Mouse (Mus musculus): ENCODE measurements around the gene Nmrk2.

Nmrk2 gene

GRCm38 (mm10) chr10:81216260-81216659 is 14.4 kb upstream of the Nmrk2 start:
- DNase-seq = no peak

DNA sequence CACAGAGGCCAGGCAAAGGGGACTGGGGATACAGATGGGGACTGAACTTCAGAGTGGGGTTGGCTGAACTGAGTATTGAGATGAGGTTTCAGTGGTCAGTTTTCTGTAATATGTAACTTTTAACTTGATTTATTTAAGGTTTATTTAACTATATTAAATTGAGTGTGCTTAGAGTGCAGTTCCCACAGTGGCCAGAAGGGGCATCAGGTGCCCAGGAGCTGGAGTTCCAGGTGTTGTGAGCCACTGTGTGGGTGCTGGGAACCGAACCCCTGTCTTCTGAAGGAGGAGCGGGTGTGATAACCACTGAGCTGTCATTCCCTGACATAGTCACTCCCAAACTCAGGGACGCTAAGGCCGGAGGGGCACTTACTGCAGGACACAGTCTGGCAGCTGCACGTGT is 8.3 kb upstream of the Nmrk2 start:
- no peak for DNase-seq

DNA sequence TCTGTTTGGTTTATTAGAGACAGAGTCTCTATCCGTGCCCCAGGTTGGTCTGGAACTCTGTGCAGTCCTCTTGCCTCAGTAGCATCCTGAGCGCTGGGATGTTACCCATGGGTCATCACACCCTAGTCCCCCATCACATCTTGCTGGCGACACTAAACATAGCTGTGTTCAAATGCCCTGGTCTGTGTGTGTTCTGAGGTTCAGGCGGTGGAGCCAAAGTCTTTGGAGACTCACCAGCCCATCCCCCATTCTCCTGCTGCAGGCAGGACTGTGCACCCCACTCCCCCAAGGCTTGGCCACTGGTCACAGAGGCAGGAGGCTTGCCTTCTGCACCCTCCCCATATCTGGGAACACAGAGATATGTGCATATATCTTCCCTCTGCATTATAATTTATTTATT is 2.3 kb upstream of the Nmrk2 start:
- DNase-seq = no peak

DNA sequence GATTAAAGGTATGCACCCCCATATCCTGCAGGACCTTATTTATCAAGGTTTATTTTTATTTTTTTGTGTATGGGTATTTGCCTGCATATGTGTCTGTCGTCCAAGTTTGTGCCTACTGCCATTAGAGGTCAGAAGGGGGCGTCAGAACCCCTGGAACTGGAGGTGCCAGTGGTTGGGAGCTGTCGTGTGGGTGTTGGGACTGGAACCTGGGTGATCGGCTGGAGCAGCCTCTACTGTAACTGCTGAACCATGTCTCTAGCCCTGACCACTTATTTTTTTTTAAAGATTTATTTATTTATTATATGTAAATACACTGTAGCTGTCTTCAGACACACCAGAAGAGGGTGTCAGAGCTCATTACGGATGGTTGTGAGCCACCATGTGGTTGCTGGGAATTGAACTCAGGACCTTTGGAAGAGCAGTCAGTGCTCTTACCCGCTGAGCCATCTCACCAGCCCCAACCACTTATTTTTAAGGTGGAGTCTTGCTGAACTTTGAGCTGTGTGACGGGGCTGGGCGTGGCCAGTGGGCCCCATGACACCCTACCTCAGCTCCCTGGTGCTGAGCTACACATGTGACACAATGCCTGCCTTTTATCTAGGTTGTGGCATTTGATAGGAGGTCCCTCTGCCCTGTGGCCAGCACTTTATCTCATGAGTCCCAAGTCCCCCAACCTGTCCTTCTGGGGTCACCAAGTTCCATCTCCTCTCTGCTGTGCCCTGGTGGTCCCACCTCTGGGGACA is 1.3 kb upstream of the Nmrk2 start:
- DNase-seq = no peak

- no peak for DNase-seq
Measured at GRCm38 (mm10) chr10:81200605-81201287, 1.1 kb downstream of the Nmrk2 start.

DNA sequence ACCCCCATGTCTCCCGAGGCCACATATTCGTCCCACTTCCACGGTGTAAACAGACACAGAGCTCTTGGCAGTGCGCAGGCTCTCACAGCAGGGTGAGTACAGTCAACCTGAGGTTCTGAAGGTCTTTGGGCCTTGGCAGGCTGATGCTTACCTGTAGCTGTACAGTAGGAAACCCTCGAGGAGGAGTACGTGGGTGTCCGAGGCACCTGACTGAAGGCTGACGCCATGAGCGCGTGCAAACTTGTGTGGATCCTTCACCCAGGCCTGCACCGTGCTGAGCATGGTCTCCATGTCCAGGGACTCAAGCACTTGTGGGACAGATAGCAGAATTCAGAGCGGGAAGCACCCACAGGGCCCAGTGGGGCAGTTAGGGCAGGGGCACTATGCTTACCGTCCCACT is 1.7 kb downstream of the Nmrk2 start:
- no peak for DNase-seq

GRCm38 (mm10) chr10:81198990-81199389 is 2.9 kb downstream of the Nmrk2 start:
- no peak for DNase-seq

- peak; percentile 79 for DNase-seq
Measured at GRCm38 (mm10) chr10:81198230-81198629, 3.6 kb downstream of the Nmrk2 start.

GRCm38 (mm10) chr10:81197305-81197704 is 4.5 kb downstream of the Nmrk2 start:
- DNase-seq = no peak

DNA sequence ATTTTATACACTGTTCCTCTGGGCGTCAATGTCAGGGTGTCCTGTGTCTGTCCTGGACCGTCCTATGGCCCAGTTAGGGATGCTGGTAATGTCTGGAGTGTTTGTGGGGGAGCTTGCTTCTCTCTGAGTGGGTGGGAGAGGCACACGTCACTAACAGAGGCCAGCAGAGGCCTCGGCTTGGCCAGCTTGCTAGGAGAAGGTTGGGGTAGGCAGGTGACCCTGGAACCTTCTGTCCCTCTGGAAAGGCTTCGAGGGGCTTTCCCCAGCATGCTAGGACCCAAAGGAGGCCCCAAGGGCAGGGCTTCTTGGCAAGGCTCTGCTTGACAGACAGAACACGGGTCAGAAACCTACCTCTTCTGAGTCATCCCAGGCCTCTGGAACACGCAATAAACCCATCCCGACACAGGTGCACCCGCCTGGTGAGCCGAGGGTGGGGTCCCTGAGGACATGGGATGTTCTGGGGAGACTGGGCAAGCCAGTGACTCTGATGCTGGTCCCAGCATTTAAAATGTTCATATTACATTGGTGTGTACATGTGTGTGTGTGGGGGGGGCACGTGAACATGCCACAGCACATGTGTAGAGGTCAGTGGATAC is 5.3 kb downstream of the Nmrk2 start:
- no peak for DNase-seq

DNA sequence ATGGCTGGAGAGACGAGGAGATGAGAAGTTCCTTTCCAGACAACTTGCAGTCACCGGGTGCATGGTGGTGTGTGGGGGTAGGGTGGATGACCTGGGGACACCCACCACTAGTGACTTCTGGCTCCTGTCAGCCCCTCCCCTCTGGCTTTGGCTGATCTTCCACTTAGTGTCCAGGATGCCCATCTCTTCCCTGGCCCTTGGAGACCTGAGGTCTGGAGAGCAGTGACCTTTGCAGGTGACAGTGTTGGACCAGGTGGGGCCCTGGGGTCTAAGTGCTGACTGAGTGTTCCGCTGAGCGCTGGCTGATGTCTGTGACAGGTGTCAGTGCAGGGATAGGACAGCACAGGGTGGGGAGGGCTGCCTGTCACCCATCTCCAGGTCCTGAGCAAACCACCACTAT is 6.6 kb downstream of the Nmrk2 start:
- no peak for DNase-seq

DNA sequence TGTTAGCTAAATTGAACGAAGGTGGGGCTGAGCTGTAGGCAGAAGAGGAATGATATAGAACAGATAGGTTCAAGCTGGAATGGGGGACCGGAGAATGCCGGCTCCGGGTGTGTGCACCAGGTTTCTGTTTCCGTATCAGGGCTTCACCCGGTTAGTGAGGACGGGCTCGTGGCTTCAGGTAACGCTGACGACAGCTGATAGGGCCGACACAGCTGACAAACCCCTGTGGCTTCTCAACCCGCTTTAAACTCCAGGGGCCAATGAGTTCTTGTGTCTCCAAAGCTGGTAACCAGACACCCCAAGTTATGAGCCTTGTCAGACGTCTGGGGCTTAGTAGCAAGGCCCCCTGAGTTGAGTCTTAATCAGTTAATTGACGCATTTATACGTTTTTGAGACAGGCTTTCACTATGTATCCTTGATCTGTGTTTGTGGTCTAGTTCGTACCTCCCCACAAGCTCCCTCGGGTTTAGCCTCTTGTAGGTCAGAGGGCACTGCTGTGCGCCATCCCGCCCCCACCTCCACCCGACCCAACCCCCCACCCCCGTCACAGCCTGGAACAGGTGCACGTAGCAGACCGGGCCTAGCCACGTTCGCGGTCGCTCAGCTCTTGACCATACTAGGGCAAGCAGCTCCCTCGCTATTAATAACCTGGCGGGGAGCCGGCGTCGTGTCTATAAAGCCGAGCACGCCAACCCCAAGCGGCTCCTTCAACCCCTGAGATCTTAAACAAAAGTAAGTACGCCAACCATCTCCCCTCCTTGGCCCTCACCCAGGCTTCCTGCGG is 7.7 kb downstream of the Nmrk2 start:
- no peak for DNase-seq

- peak; percentile 49 for DNase-seq
Measured at GRCm38 (mm10) chr10:81192968-81193501, 8.8 kb downstream of the Nmrk2 start.

GRCm38 (mm10) chr10:81192270-81192967 is 9.4 kb downstream of the Nmrk2 start:
- peak; percentile 90 for DNase-seq

DNA sequence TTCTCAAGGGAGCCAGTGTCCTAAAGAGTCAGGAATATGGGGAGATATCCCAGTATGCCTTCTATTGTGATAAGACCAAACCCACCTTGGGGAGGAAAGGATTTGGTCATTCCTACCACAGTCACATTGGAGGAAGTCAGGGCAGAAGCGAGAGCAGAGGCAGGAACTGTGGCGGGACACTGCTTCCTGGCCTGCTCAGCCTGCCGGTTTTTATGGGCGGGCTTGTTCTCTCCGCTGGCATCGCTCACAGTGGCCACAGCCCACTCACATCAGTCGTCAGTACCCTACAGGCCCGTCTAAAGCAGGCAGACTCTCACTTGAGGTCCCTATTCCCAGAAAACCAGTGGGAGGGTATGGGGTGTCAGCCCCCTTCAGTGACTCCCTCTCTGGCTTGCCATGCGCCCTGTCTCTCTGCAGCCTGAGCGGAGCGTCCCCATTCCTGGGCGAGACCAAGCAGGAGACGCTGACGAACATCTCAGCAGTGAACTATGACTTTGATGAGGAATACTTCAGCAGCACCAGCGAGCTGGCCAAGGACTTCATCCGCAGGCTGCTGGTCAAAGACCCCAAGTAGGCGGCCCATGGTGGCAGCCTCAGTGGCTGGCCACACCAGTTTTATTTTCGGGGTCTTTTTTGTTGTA is 10.4 kb downstream of the Nmrk2 start:
- no peak for DNase-seq

GRCm38 (mm10) chr10:81190912-81191321 is 10.9 kb downstream of the Nmrk2 start:
- no peak for DNase-seq

DNA sequence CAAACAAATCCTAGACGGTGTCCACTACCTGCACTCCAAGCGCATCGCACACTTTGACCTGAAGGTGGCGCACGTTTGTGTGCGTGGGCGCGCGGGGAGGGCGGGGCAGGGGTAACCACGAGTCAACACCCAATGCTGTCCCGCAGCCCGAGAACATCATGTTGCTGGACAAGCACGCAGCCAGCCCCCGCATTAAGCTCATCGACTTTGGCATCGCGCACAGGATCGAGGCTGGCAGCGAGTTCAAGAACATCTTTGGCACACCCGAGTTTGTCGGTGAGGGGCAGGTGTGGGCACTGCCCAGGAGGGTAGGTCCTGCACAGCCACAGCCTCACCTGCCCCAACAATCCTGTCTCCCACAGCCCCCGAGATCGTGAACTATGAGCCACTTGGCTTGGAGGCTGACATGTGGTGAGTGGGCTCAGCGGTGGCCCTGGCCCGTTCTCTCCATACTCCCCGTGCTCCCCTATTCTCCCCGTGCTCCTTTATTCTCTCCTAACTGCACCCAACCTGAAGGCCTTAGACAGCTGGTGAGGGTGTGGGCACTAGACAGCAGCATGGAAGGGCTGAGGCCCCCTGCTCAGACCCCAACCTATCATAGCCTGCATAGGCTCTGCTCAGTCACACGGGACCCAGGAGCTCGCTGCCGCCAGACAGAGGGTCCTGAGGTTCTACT is 11.5 kb downstream of the Nmrk2 start:
- no peak for DNase-seq

- no peak for DNase-seq
Measured at GRCm38 (mm10) chr10:81189821-81190220, 12.0 kb downstream of the Nmrk2 start.

DNA sequence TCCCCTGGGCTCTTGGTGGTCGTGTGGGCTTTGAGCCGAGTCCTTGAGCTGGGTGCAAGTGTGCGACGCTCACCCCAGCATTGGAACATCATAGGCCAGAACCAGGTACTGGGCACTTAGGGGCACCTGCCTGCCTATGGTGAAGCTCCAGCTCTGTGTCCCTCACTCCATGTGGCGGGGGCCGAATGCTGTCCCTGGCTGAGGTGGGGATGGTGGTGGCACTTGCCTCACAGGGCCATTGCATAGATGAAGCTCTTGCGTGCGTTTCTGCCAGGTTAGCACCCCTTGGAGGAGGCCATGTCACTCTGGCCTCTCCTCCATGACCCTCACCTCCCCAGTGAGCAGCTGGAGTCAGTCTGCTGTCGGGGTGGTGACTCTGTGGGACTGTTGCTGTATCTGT is 14.7 kb downstream of the Nmrk2 start:
- no peak for DNase-seq

- no peak for DNase-seq
Measured at GRCm38 (mm10) chr10:81184765-81185164, 17.1 kb downstream of the Nmrk2 start.

- no peak for DNase-seq
Measured at GRCm38 (mm10) chr10:81183805-81184204, 18.0 kb downstream of the Nmrk2 start, which contains the start of gene 4930442H23Rik. TSS of gene 4930442H23Rik (minus strand) at chr10:81183849.
